Mouse (Mus musculus) adrenal gland (tissue): ENCODE measurements around the gene Itgb7.

Experiments used
- intact Hi-C: fragments of 180-260 bp; cut with DNase I; formaldehyde crosslinking; loops from one replicate; pipeline ENCODE4 v1.15.1; 2025

Itgb7 gene

GRCm38 (mm10) chr15:102230408-102231321 is 1.1 kb downstream of the Itgb7 start:
- intact Hi-C loops = no loop called here

DNA sequence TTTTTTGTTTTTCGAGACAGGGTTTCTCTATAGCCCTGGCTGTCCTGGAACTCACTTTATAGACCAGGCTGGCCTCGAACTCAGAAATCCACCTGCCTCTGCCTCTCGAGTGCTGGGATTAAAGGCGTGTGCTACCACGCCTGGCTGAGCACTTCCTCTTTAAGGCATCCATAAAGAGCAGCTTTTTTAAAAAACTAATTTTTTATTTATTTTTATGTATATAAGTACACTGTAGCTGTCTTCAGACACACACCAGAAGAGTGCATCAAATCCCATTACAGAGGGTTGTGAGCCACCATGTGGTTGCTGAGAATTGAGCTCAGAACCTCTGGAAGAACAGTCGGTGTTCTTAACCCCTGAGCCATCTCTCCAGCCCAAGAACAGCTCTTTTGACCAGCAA is 6.1 kb downstream of the Itgb7 start:
- intact Hi-C loops = loop anchor here (2.0 kb wide), 1 partner anchor 47 kb away; no protein-coding TSS in a partner anchor

DNA sequence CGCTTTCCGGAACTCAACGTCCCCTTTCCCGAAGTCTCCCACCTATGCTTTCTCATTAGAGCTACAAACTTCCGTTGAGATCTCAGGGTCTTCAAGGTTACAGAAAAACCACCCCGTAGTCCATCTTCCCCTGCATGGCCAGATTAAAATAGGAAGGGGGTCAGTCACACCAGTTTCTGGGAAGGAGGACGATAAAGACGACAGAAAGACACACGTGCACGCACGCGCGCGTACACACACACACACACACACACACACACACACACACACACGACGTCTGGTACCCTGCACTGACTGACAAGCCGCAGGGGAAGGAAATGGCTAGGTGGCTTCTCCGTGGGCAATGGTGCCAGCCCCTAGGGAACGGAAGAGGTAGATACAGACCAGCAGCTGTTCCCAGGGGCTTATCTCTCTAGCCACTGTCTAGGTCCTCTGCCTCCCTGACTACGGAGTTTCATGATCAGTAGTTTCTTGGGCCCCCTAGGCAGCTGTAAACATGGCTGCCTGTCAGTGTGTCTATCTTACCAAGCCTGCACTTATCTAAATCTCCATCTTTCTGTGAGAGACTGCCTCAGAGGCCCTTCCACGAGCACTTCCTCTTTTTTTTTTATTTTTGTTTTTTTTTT is 6.6 kb downstream of the Itgb7 start:
- intact Hi-C loops = loop anchor here (2.0 to 5.0 kb wide), 2 partner anchors 46 to 118 kb away; no protein-coding TSS in a partner anchor

GRCm38 (mm10) chr15:102224186-102224991 is 7.4 kb downstream of the Itgb7 start:
- intact Hi-C loops = loop anchor here (2.0 to 5.0 kb wide), 2 partner anchors 46 to 117 kb away; no protein-coding TSS in a partner anchor

GRCm38 (mm10) chr15:102222386-102222785 is 9.4 kb downstream of the Itgb7 start:
- intact Hi-C loops = loop anchor here (5.0 kb wide), 1 partner anchor 115 kb away; no protein-coding TSS in a partner anchor

DNA sequence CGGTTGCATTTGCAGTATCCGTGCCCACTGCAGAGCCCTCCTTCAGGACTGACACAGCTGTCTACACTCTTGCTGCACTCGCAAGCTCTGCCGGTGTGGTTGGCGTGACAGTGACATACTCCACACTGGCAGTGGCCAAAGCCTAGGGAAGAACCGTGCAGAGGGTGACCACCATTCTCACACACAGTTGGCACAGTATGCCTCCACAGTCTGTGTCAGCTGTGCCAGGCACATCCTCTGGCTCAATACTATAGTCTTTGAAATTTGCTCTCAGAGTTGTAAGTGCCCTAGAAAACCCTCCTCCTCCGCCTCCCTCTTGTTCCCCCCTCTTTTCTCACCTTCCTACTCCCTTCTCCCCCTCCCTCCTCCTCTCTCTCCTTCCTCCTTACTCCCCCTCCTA is 14.4 kb downstream of the Itgb7 start:
- intact Hi-C loops = no loop called here

DNA sequence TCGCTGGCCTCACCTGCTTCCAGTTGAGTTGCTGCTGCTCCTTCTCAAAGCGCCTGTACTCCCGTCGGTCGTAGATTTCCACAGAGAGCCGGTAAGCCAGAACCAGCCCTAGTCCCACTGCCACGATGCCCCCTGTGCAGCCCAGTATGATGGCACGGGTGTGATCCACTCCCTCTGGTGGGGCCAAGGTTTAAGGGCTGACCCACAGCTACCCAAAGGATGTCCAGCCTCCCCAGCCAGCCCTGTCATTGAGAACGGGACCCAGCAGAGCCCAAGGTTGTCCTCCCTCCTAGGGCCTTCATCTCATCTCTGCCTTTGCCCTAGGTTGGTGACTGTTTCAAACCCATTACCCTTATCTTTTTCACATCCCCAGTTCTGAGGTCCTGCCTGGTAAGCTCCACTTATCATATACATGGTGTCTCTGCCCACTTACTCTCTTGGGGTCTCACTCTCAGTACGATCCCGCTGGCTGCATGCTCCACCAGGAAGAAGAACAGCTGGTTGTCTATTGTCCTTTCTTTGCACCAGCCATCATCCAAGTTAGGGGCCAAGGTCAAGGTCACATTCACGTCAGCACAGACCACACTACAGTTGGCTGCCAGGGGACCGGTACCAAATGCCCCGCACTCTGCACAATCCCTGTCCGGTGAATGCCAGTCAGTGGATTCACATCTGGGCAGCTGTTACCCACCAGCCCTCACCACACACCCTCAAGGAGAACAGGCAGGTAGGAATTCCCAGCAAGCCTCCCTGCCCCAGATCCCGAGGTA is 15.1 kb downstream of the Itgb7 start:
- intact Hi-C loops = no loop called here

DNA sequence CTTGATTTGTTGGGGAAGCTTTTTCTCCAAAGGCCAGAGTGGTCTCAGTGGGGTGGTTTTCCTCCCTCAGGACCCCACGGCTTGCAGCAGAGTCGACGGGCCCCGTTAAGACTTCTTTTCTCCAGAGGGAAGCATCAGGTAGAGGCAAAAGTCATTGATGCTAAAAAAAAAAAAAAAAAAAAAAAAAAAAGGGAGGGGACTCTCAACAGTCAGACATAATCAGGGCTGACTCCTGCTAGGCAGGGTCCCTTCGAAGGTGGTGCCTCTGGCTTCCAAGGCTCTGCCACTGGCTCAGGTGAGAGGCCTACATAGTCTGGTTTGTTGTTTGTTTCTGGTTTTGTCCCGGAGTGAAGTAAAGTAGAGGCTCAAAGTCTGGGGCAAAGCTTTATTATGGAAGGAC is 16.1 kb downstream of the Itgb7 start:
- intact Hi-C loops = no loop called here

DNA sequence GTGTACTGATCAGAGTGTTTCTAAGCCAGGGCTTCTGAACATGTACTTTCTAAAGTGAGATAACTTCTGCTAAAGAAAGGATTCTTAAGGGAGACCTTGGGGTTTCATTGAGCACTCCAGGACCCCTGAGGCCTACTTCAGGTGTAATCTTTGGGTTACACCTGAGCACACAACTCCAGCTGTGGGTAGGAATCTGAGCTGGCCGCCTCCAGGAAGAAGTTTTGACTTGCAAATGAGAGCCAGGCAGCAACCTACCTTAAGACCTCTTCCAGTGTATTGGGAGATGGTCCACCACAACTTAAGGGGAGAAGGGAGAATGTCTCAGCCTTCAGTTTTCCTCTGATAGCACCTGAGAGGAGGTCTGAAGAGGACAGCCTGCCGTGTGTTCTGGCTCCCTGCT is 17.6 kb downstream of the Itgb7 start:
- intact Hi-C loops = no loop called here

DNA sequence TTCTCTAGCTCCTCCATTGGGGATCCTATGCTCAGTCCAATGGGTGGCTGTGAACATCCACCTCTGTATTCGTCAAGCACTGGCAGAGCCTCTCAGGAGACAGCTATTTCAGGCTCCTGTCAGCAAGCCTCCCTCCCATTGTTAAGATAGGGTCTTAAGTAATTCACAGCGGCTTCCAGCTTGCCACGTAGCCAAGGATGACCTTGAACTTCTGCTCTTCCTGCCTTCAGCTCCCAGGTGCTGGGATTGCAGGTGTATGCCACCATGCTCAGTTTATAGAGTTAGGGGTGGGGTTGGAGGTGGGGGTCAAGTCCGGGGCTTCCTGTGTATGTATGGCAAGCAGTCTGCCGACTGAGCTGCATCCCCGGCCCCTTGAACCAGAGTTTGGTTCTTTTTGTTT is 19.8 kb downstream of the Itgb7 start:
- intact Hi-C loops = no loop called here

DNA sequence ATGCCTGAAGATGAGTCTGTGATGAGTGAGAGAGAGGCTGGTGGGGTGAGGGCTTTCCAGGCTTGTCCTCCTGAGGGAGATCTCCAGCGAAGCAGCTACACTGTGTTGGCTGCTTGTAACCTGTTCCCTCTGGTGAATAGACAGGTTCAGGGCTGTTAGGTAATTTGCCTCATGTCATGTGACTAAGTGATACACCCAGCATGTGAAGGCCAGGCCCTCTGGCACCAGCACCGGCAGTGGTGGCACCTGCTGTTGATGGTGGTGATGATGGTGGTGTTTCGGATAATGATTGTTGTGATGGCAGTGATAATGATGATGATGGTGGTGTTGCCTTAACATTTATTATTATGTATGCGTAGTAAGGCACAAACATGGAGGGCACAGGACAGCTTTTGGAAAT is 20.9 kb downstream of the Itgb7 start:
- intact Hi-C loops = no loop called here

GRCm38 (mm10) chr15:102209114-102209513 is 22.6 kb downstream of the Itgb7 start:
- intact Hi-C loops = no loop called here

DNA sequence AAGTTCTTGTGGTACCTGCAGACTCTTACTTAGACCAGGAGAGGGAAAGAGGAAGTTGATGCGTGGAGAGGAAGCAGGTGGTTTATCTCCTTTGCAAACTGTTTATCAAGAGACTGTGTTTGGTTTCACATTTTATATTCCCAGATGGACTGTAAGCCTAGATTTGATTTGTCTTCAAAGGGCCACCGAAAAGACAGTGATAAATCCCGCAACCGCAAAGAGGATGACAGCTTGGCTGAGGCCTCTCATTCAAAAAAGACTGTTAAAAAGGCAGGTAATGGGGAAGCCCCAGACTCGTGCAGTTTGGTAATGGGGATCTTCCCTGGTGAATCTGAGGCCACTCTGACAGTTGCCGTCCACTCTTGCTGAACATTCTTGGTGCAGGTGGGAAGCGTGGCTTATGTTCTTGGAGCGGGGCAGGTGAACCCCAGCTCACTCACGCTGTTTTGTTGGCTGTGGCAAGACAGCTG is 23.6 kb downstream of the Itgb7 start:
- intact Hi-C loops = no loop called here

DNA sequence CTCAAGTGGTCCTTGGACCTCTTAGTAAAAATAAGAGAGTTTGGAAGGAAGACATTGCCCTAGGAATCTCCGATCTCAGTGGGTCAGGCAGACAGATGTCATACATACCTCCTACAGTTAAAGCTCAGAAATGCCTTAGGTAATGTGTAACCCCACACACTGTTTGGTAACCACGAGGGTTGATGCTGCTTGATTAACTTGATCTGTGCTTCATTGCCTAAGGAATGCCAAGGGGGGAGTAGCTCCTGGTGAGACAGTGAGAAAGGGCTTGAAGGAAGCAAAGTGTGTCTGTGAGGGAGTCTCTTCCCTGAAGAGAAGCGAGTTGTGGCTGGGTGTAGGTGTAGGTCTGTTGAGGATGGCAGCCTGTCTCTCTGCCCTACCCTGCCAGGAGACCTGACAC is 24.4 kb downstream of the Itgb7 start:
- intact Hi-C loops = no loop called here

- intact Hi-C loops = no loop called here
Measured at GRCm38 (mm10) chr15:102205779-102206178, 26.0 kb downstream of the Itgb7 start.

GRCm38 (mm10) chr15:102204674-102205505 is 26.9 kb downstream of the Itgb7 start, which contains the start of gene Csad:
Csad (minus strand) TSS chr15:102204724.
- intact Hi-C loops = no loop called here

- intact Hi-C loops = no loop called here
Measured at GRCm38 (mm10) chr15:102203835-102204381, 27.8 kb downstream of the Itgb7 start.

- intact Hi-C loops = no loop called here
Measured at GRCm38 (mm10) chr15:102202971-102203834, 28.5 kb downstream of the Itgb7 start, which contains the start of gene Zfp740. Zfp740 (plus strand) TSS chr15:102203249.
